Mouse (Mus musculus) hindbrain, postnatal 0 days (tissue): ENCODE results near the gene Ticam1. TPM values are rescaled to one million over a fixed set of nuclear protein-coding genes. Genes with fewer than 3 reads are reported as not detected.
A peak's percentile ranks its signal among the peaks of the same experiment; 100 is the strongest.

ENCODE experiments used
- ATAC-seq: fragments of 200-750 bp; cut with Nextera tagmentation; 2 replicates; pipeline ENCODE4 v1.8.0; 2017; ENCODE audit warnings: mild to moderate bottlenecking, moderate TSS enrichment, moderate library complexity
- DNase-seq: peaks from one replicate; pipeline ENCODE4 v3.0.0-alpha.2; 2015; ENCODE audit warnings: low spot score
- H3K27ac ChIP-seq: fragments of 300-500 bp; sonication (generic); 2 replicates; pipeline ENCODE4 v1.5.1; 2014; ENCODE audit warnings: mild to moderate bottlenecking
- H3K27me3 ChIP-seq: fragments of 300-500 bp; sonication (generic); 2 replicates; pipeline ENCODE4 v1.6.1; 2014; ENCODE audit warnings: low read length, mixed read lengths; ENCODE audit not compliant: insufficient read depth
- H3K36me3 ChIP-seq: fragments of 300-500 bp; sonication (generic); 2 replicates; pipeline ENCODE4 v1.6.1; 2014; ENCODE audit warnings: low read length, mixed read lengths; ENCODE audit not compliant: insufficient read depth
- H3K4me1 ChIP-seq: fragments of 300-500 bp; sonication (generic); 2 replicates; pipeline ENCODE4 v1.6.1; 2014; ENCODE audit warnings: antibody characterized with exemption, low read length, mixed read lengths; ENCODE audit not compliant: insufficient read depth
- H3K4me2 ChIP-seq: fragments of 300-500 bp; sonication (generic); 2 replicates; pipeline ENCODE4 v1.6.1; 2014; ENCODE audit warnings: low read depth, mild to moderate bottlenecking, low read length, moderate library complexity, mixed read lengths
- H3K4me3 ChIP-seq: fragments of 300-500 bp; sonication (generic); 2 replicates; pipeline ENCODE4 v1.5.1; 2014; ENCODE audit warnings: low read length
- H3K9ac ChIP-seq: fragments of 300-500 bp; sonication (generic); replicated peaks from 2 replicates; pipeline ENCODE4 v1.6.1; 2014; ENCODE audit warnings: mild to moderate bottlenecking, low read length, moderate library complexity, mixed read lengths
- H3K9me3 ChIP-seq: fragments of 300-500 bp; sonication (generic); 2 replicates; pipeline ENCODE4 v1.6.1; 2016; ENCODE audit warnings: low read length, mixed read lengths
- CTCF ChIP-seq: IDR thresholded peaks from 2 replicates; pipeline ENCODE4 v1.5.1; 2016; ENCODE audit warnings: antibody characterized with exemption, control low read depth, low read depth
- WGBS: fragments of 180-500 bp; shearing (Covaris S2); extraction: QIAGEN DNeasy Blood & Tissue Kit; methylation state at CpG from one replicate; pipeline ENCODE4 v1.1.7; 2014; 5-methylcytosine and 5-hydroxymethylcytosine counted together
- polyA plus RNA-seq: library from polyadenylated mRNA; unstranded; fragments of >200 nt; fragmentation: Nextera tagmentation; extraction: Ambion mirVana; gene quantifications from 2 replicates; pipeline ENCODE4 v1.2.1, GENCODE M21; 2015
- total RNA-seq: library from RNA; depleted of rRNA; stranded (reverse); fragments of >200 nt; gene quantifications from 2 replicates; pipeline ENCODE4 v1.2.3, GENCODE M21; 2014; rRNA removed

Gene Ticam1
- total RNA-seq (3.1 and 3.4 TPM in 2 replicates), polyA plus RNA-seq (1.2 and 1.3 TPM in 2 replicates)

DNA sequence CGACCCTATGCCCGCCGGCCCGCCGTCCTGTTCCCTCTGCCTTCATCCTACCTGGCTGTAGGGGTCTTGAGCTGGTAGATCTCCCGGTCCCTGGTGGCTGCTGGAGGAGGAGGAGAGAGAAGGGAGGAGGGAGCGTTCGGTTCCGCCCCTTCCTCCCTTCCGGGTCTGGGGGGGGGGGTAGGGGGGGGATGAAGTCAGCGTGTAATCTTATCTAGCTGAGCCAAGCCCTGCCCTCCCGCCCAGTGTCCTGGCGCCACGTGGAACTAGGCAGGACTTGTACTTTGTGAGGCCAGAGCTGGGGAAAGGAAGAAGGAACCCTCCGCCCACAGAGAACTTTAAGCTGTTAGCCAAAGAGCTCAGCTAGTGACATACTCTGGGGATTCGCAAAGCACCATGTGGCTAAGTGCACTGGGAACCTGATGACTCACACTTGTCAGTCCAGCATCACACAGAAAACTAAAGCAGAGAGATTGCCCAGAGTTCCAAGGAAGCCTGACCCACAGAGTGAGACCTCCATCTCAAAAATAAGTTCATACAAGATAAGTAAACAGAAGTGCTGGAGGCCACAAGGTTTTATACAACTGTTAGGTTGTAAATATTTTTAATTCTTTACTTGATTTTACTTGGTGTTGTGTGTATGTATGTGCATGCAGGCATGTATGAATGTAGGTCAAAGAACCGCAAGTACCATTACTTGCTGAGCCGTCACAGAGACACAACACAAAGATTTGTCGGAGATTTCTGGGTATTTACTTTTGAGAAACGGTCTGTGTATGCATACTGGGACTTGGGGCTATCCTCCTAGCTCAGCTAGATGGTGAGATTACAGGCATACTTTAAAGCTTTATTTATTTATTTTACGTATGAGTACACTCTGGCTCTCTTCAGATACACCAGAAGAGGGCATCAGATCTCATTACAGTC is at the start of gene Ticam1:
Gene Ticam1 (minus strand): TSS at position 144 of the 924 bp plus-strand sequence.
- H3K9me3 ChIP-seq, result no peaks in the 10 kb centered on the region
- peak; percentile 53 for TF ChIP-seq CTCF
- peak; percentile 89 for ATAC-seq
- peak within 1 kb of the TSS; percentile 69 for H3K27ac ChIP-seq
- peak within 1 kb of the TSS; percentile 44 for H3K4me3 ChIP-seq
- H3K36me3 ChIP-seq, result no peaks in the 10 kb centered on the region
- H3K9ac ChIP-seq, result peak within 1 kb of the TSS; percentile 58
- no peaks in the 10 kb centered on the region for H3K4me1 ChIP-seq
- DNase-seq, result peak; percentile 82
- WGBS, result 11% methylated on average over 15 of the region's 21 CpGs
- H3K4me2 ChIP-seq, result peak within 1 kb of the TSS; percentile 76
- H3K27me3 ChIP-seq, result no peaks in the 10 kb centered on the region

DNA sequence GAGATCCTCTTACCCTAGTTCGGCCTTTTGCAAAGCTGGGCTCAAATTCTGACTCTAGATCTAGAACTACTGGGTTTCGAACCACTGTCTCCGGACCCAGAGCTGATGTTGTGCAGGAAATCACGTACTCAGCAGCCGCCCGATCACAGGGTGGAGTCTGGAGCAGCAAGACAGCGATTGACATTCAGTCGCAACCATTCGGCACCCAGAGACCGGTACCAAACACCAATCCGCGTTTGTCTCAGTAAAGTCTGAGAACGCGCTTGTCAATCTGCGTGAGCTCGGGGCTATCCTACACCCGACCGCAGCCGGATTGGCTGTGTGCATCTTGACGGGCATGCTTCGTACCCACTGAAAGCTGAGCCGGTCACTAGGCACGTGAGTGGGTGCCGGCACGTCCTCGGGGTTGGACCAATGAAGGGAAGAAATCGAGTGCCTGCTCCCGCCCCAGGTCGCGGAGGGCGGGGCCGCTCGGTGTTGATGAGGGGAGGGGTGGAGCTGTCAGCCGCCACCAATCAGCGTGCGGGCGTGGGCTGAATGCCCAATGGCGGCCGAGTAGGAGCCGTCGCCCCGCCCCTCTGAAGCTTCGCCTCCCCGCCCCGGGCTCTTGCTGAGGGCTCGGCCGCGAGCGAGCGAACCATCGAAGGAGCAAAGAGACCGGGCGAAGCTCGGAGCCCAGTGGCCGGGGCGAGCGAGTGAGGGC is 49.0 kb upstream of the Ticam1 start, which contains the start of gene Kdm4b:
Gene Kdm4b (plus strand): TSS at position 613 of the 703 bp plus-strand sequence.
- Histone ChIP-seq H3K36me3 (no peaks in the 10 kb centered on the region), H3K4me2 (peak within 1 kb of the TSS; percentile 84), H3K9ac (peak within 1 kb of the TSS; percentile 95), H3K4me1 (peaks cover 14% of the 10 kb centered on the region), H3K9me3 (no peaks in the 10 kb centered on the region), H3K27me3 (no peaks in the 10 kb centered on the region), H3K27ac (peak within 1 kb of the TSS; percentile 98), H3K4me3 (peak within 1 kb of the TSS; percentile 90)
- DNase-seq (peak; percentile 100), ATAC-seq (peak; percentile 99)
- under 1% methylated on average over 57 of the region's 57 CpGs for WGBS
- no peak for TF ChIP-seq CTCF

GRCm38 (mm10) chr17:56324419-56324818 is 47.8 kb upstream of the Ticam1 start:
- no peak overlapping the region for H3K4me3 ChIP-seq
- H3K4me2 ChIP-seq, result no peak overlapping the region
- DNase-seq (no peak), ATAC-seq (no peak)
- no peaks in the 10 kb centered on the region for H3K9me3 ChIP-seq
- H3K4me1 ChIP-seq, result peaks cover 14% of the 10 kb centered on the region
- H3K27ac ChIP-seq, result no peak overlapping the region
- WGBS, result 66% methylated on average over 3 of the region's 3 CpGs
- no peaks in the 10 kb centered on the region for H3K36me3 ChIP-seq
- H3K27me3 ChIP-seq, result no peaks in the 10 kb centered on the region
- no peak for TF ChIP-seq CTCF
- H3K9ac ChIP-seq, result no peak overlapping the region

GRCm38 (mm10) chr17:56309191-56309945 is 32.8 kb upstream of the Ticam1 start:
- DNase-seq (no peak), ATAC-seq (no peak)
- no peak for TF ChIP-seq CTCF
- H3K36me3 ChIP-seq, result no peaks in the 10 kb centered on the region
- no peaks in the 10 kb centered on the region for H3K27me3 ChIP-seq
- H3K9me3 ChIP-seq, result no peaks in the 10 kb centered on the region
- H3K9ac ChIP-seq, result no peak overlapping the region
- 87% methylated on average over 15 of the region's 15 CpGs for WGBS
- no peak overlapping the region for H3K4me3 ChIP-seq
- H3K27ac ChIP-seq, result no peak overlapping the region
- H3K4me2 ChIP-seq, result no peak overlapping the region
- no peaks in the 10 kb centered on the region; the same call in 1 of the 2 replicates for H3K4me1 ChIP-seq

- TF ChIP-seq CTCF, result no peak
- H3K36me3 ChIP-seq, result no peaks in the 10 kb centered on the region
- no peaks in the 10 kb centered on the region for H3K9me3 ChIP-seq
- H3K4me2 ChIP-seq, result no peak overlapping the region
- ATAC-seq, result no peak
- no peak overlapping the region for H3K4me3 ChIP-seq
- no peak for DNase-seq
- H3K9ac ChIP-seq, result no peak overlapping the region
- 85% methylated on average over 6 of the region's 6 CpGs for WGBS
- no peak overlapping the region for H3K27ac ChIP-seq
- no peaks in the 10 kb centered on the region for H3K27me3 ChIP-seq
- no peaks in the 10 kb centered on the region; the same call in 1 of the 2 replicates for H3K4me1 ChIP-seq
Observed at GRCm38 (mm10) chr17:56308088-56308487, 31.5 kb upstream of the Ticam1 start.

GRCm38 (mm10) chr17:56305826-56306225 is 29.2 kb upstream of the Ticam1 start:
- no peak for ATAC-seq
- TF ChIP-seq CTCF, result peak; percentile 54
- 54% methylated on average over 8 of the region's 8 CpGs for WGBS
- no peaks in the 10 kb centered on the region for H3K27me3 ChIP-seq
- no peaks in the 10 kb centered on the region for H3K9me3 ChIP-seq
- H3K4me2 ChIP-seq, result no peak overlapping the region
- H3K4me3 ChIP-seq, result no peak overlapping the region
- no peak for DNase-seq
- H3K27ac ChIP-seq, result no peak overlapping the region
- H3K9ac ChIP-seq, result no peak overlapping the region
- H3K4me1 ChIP-seq, result no peaks in the 10 kb centered on the region; the same call in 1 of the 2 replicates
- H3K36me3 ChIP-seq, result no peaks in the 10 kb centered on the region
